Mouse (Mus musculus) granulocyte monocyte progenitor cell, adult 5-6 weeks (primary cell): ENCODE measurements around the gene Tpm4. TPM values are rescaled to one million over a fixed set of nuclear protein-coding genes. Genes with fewer than 3 reads are reported as not detected.

Source experiments
- ATAC-seq: replicated peaks from 2 replicates; pipeline ENCODE4 v1.8.0; 2016; ENCODE audit warnings: mild to moderate bottlenecking, moderate TSS enrichment, inconsistent platforms; ENCODE audit not compliant: poor library complexity, severe bottlenecking
- total RNA-seq, 2 experiments: library from RNA; stranded (forward) in 1 of 2; stranded (reverse) in 1 of 2; fragments of 200-712, 200-1000 nt in 1 of 2; fragments of >200 nt in 1 of 2; fragmentation: Nextera tagmentation in 1 of 2; gene quantifications; 2 replicates each; pipeline ENCODE4 v1.2.3; 2014 to 2017

Gene Tpm4
- total RNA-seq, 2 experiments from 2014 or later, result 35.0 to 54.2 TPM

- peak; percentile 88 for ATAC-seq
Observed at GRCm38 (mm10) chr8:72183554-72184202, 48.9 kb downstream of the Tpm4 start.

- no peak for ATAC-seq
Observed at GRCm38 (mm10) chr8:72187793-72188331, 53.1 kb downstream of the Tpm4 start.

- ATAC-seq, result peak; percentile 90
Observed at GRCm38 (mm10) chr8:72189417-72190214, 54.8 kb downstream of the Tpm4 start, which contains the start of gene Hsh2d. Hsh2d (plus strand) TSS chr8:72189638.

- peak; percentile 70 for ATAC-seq
Observed at GRCm38 (mm10) chr8:72190215-72190539, 55.4 kb downstream of the Tpm4 start.

GRCm38 (mm10) chr8:72192065-72192464, 57.3 kb downstream of the Tpm4 start:
- ATAC-seq, result no peak

GRCm38 (mm10) chr8:72197997-72198396, 63.2 kb downstream of the Tpm4 start:
- peak; percentile 53 for ATAC-seq

Other genes with a start within 250 kb of the Tpm4 start
- 2.5 and 4.3 TPM in 2 replicates for gene Zfp882, start 226.4 kb upstream of the Tpm4 start, total RNA-seq (2014; fragmentation: Nextera tagmentation)
- 6.1 and 6.6 TPM in 2 replicates for gene Zfp882, start 226.4 kb upstream of the Tpm4 start, total RNA-seq (2017)
- gene Zfp617, start 226.3 kb upstream of the Tpm4 start, total RNA-seq (2014; fragmentation: Nextera tagmentation), result 10.4 and 15.0 TPM in 2 replicates
- 11.2 and 12.1 TPM in 2 replicates for gene Zfp617, start 226.3 kb upstream of the Tpm4 start, total RNA-seq (2017)
- 34.4 and 35.7 TPM in 2 replicates for gene Zfp961, start 183.9 kb upstream of the Tpm4 start, total RNA-seq (2014; fragmentation: Nextera tagmentation)
- gene Zfp961, start 183.9 kb upstream of the Tpm4 start, total RNA-seq (2017), result 23.0 and 31.3 TPM in 2 replicates
- gene Cyp4f18, start 125.3 kb upstream of the Tpm4 start, total RNA-seq (2014; fragmentation: Nextera tagmentation), result 11.7 and 15.8 TPM in 2 replicates
- 6.5 and 7.1 TPM in 2 replicates for gene Cyp4f18, start 125.3 kb upstream of the Tpm4 start, total RNA-seq (2017)
- not detected in 2 replicates for gene Olfr372, start 93.8 kb upstream of the Tpm4 start, total RNA-seq (2014; fragmentation: Nextera tagmentation)
- not detected in 2 replicates for gene Olfr372, start 93.8 kb upstream of the Tpm4 start, total RNA-seq (2017)
- gene Olfr373, start 51.8 kb upstream of the Tpm4 start, total RNA-seq (2014; fragmentation: Nextera tagmentation), result not detected in 2 replicates
- not detected in 2 replicates for gene Olfr373, start 51.8 kb upstream of the Tpm4 start, total RNA-seq (2017)
- gene Olfr374, start 27.9 kb upstream of the Tpm4 start, total RNA-seq (2014; fragmentation: Nextera tagmentation), result not detected in 2 replicates
- gene Olfr374, start 27.9 kb upstream of the Tpm4 start, total RNA-seq (2017), result not detected in 2 replicates
- gene Rab8a, start 26.2 kb downstream of the Tpm4 start, total RNA-seq (2014; fragmentation: Nextera tagmentation), result 38.9 and 39.9 TPM in 2 replicates
- 320 and 344 TPM in 2 replicates for gene Rab8a, start 26.2 kb downstream of the Tpm4 start, total RNA-seq (2017)
- 6.2 and 14.0 TPM in 2 replicates for gene Hsh2d, start 54.7 kb downstream of the Tpm4 start, total RNA-seq (2014; fragmentation: Nextera tagmentation)
- gene Hsh2d, start 54.7 kb downstream of the Tpm4 start, total RNA-seq (2017), result 2.6 and 3.1 TPM in 2 replicates
- gene Cib3, start 77.9 kb downstream of the Tpm4 start, total RNA-seq (2014; fragmentation: Nextera tagmentation), result 0.64 TPM in 1 of 2 replicates, not detected in the other
- gene Cib3, start 77.9 kb downstream of the Tpm4 start, total RNA-seq (2017), result not detected in 2 replicates
- gene Gm11034, start 78.7 kb downstream of the Tpm4 start, total RNA-seq (2014; fragmentation: Nextera tagmentation), result not detected in 2 replicates
- not detected in 2 replicates for gene Gm11034, start 78.7 kb downstream of the Tpm4 start, total RNA-seq (2017)
- gene Fam32a, start 84.8 kb downstream of the Tpm4 start, total RNA-seq (2014; fragmentation: Nextera tagmentation), result 47.5 and 52.6 TPM in 2 replicates
- gene Fam32a, start 84.8 kb downstream of the Tpm4 start, total RNA-seq (2017), result 42.1 and 42.9 TPM in 2 replicates
- gene Ap1m1, start 105.0 kb downstream of the Tpm4 start, total RNA-seq (2014; fragmentation: Nextera tagmentation), result 80.1 and 117 TPM in 2 replicates
- 49.1 and 59.8 TPM in 2 replicates for gene Ap1m1, start 105.0 kb downstream of the Tpm4 start, total RNA-seq (2017)
- gene Gm10282, start 170.3 kb downstream of the Tpm4 start, total RNA-seq (2014; fragmentation: Nextera tagmentation), result 29.7 and 33.2 TPM in 2 replicates
- 67.4 and 74.9 TPM in 2 replicates for gene Gm10282, start 170.3 kb downstream of the Tpm4 start, total RNA-seq (2017)
- 1.9 and 5.5 TPM in 2 replicates for gene Klf2, start 184.1 kb downstream of the Tpm4 start, total RNA-seq (2014; fragmentation: Nextera tagmentation)
- 2.8 and 3.2 TPM in 2 replicates for gene Klf2, start 184.1 kb downstream of the Tpm4 start, total RNA-seq (2017)